Mouse (Mus musculus): ENCODE data around the gene Sorcs3.
A peak's percentile ranks its signal among the peaks of the same experiment; 100 is the strongest.

The Sorcs3 gene

DNA sequence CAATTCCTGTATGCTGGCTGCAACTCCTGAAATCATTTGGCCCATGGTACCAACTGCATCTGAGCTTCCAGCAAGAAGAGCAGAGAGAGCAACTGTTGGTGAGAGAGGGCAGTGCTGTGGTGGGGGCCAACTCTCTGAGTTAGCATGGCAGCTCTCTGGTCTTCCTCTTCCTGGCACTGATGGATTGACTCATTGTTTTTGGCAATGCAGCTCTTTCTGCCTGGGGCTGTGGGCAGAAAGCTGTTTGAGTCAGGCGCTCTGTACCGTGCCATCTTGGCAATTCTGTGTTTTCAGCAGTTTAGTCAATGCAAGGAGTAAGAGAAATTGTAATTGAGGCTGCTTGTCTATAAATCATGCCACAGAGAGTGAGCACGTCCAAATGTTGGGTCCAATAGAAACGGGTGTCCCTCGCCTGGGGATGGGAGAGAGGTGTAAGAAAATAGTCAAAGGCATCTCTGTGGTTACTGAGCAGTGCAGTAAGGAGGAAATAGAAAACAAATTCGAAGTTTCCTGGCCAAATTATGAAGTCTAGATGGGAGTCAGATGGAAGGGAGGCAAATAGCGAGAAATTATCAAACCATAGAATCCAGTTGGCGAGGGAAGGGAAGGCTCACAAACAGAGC is 379.2 kb downstream of the Sorcs3 start:
- 0 out of 2 replicates have a peak, but pooled peaks cover 4% of the 10 kb centered on the region for H3K9me3 ChIP-seq (ENCODE audit: low read length)
- no peak overlapping the region for H3K4me3 ChIP-seq (replicated peaks; ENCODE audit: low read length)
- no peaks in the 10 kb centered on the region for H3K27me3 ChIP-seq (ENCODE audit: insufficient read depth, low read length)
- no peaks in the 10 kb centered on the region for H3K4me1 ChIP-seq (replicated peaks; ENCODE audit: low read depth, low read length)
- no peaks in the 10 kb centered on the region for H3K36me3 ChIP-seq (ENCODE audit: insufficient read depth, low read length)
- TF ChIP-seq CTCF (conservative IDR thresholded peaks at IDR 0.05; ENCODE audit: low read length) (no peak), POU5F1 (IDR thresholded peaks at IDR 0.05; ENCODE audit: borderline replicate concordance, low read length) (no peak), NANOG (IDR thresholded peaks at IDR 0.05; ENCODE audit: borderline replicate concordance, low read length) (no peak)

DNA sequence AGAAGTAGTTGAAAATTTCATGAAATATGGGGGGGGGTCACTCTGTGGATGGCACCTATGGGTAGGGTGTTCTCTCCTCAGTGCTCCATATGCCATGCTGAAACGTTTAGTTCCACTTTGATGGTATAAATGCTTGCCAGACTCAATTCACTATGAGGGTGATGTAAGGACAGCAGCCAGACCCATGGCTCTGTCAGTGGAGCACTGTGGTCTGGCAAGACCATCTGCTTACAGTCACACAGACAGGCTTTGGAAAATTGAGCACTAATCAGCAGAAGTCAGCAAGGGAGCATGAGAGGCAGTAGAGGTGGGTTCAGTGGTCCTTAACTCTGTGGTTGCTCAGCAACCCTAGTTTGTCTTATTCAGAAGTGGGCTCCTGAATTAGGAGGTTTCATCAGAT is 411.1 kb downstream of the Sorcs3 start:
- Histone ChIP-seq H3K4me1 (replicated peaks; ENCODE audit: low read depth, low read length) (no peaks in the 10 kb centered on the region), H3K27me3 (ENCODE audit: insufficient read depth, low read length) (no peaks in the 10 kb centered on the region), H3K4me3 (replicated peaks; ENCODE audit: low read length) (no peak overlapping the region), H3K36me3 (ENCODE audit: insufficient read depth, low read length) (no peaks in the 10 kb centered on the region), H3K9me3 (ENCODE audit: low read length) (no peaks in the 10 kb centered on the region)
- TF ChIP-seq NANOG (IDR thresholded peaks at IDR 0.05; ENCODE audit: borderline replicate concordance, low read length) (no peak), CTCF (conservative IDR thresholded peaks at IDR 0.05; ENCODE audit: low read length) (no peak), POU5F1 (IDR thresholded peaks at IDR 0.05; ENCODE audit: borderline replicate concordance, low read length) (no peak)

DNA sequence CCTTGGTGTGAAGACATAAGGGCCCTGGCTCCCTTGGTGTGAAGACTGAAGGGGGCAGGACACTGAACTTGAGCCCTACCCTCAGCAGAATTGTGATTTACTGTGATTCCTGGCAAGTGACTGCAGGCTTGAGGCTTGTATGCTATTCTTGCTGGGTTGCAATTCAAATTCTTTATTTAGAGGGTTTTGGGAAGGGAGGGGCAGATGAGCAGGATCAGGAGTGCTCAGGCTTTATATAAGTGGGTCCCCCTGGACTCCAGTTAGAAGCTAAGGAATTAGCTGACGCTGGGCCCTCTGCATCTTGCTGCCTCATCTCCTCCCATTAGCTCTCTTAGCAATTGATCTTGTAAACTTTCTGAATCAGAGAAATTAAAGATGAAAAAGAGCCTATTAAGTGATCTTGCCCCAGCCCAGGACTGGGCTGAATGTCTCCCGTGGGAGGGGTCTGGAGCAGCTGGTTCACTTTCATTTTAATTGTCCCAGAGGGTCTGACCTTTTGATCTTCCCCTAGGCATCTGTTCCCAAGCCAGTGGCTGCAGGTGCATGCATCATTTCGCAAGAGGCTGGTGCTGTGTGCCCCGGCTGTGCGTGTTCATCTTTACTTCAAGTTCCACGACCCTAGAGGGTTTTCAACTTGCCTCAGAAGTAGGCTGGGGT is 425.0 kb downstream of the Sorcs3 start:
- no peak for TF ChIP-seq POU5F1 (IDR thresholded peaks at IDR 0.05; ENCODE audit: borderline replicate concordance, low read length)
- no peak for TF ChIP-seq NANOG (IDR thresholded peaks at IDR 0.05; ENCODE audit: borderline replicate concordance, low read length)
- no peak for TF ChIP-seq CTCF (conservative IDR thresholded peaks at IDR 0.05; ENCODE audit: low read length)
- Histone ChIP-seq H3K4me3 (replicated peaks; ENCODE audit: low read length) (no peak overlapping the region), H3K4me1 (replicated peaks; ENCODE audit: low read depth, low read length) (peaks cover 9% of the 10 kb centered on the region; the same call in 1 of the 2 replicates), H3K9me3 (ENCODE audit: low read length) (peaks cover 12% of the 10 kb centered on the region), H3K27me3 (ENCODE audit: insufficient read depth, low read length) (no peaks in the 10 kb centered on the region), H3K36me3 (ENCODE audit: insufficient read depth, low read length) (no peaks in the 10 kb centered on the region)

- Histone ChIP-seq H3K4me1 (replicated peaks; ENCODE audit: low read depth, low read length) (no peaks in the 10 kb centered on the region), H3K9me3 (ENCODE audit: low read length) (no peaks in the 10 kb centered on the region), H3K27me3 (ENCODE audit: insufficient read depth, low read length) (no peaks in the 10 kb centered on the region), H3K4me3 (replicated peaks; ENCODE audit: low read length) (no peak overlapping the region), H3K36me3 (ENCODE audit: insufficient read depth, low read length) (no peaks in the 10 kb centered on the region)
- no peak for TF ChIP-seq NANOG (IDR thresholded peaks at IDR 0.05; ENCODE audit: borderline replicate concordance, low read length)
- TF ChIP-seq POU5F1 (IDR thresholded peaks at IDR 0.05; ENCODE audit: borderline replicate concordance, low read length) = no peak
- no peak for TF ChIP-seq CTCF (conservative IDR thresholded peaks at IDR 0.05; ENCODE audit: low read length)
Observed at GRCm38 (mm10) chr19:48642566-48642965, 436.7 kb downstream of the Sorcs3 start.

GRCm38 (mm10) chr19:48649941-48650340 is 444.1 kb downstream of the Sorcs3 start:
- no peak overlapping the region for H3K4me3 ChIP-seq (replicated peaks; ENCODE audit: low read length)
- no peaks in the 10 kb centered on the region for H3K27me3 ChIP-seq (ENCODE audit: insufficient read depth, low read length)
- peak; percentile 43; the same call in 1 of the 2 replicates for TF ChIP-seq NANOG (IDR thresholded peaks at IDR 0.05; ENCODE audit: borderline replicate concordance, low read length)
- no peak for TF ChIP-seq POU5F1 (IDR thresholded peaks at IDR 0.05; ENCODE audit: borderline replicate concordance, low read length)
- TF ChIP-seq CTCF (conservative IDR thresholded peaks at IDR 0.05; ENCODE audit: low read length) = no peak
- peaks cover 34% of the 10 kb centered on the region for H3K4me1 ChIP-seq (replicated peaks; ENCODE audit: low read depth, low read length)
- no peaks in the 10 kb centered on the region for H3K9me3 ChIP-seq (ENCODE audit: low read length)
- H3K36me3 ChIP-seq (ENCODE audit: insufficient read depth, low read length) = no peaks in the 10 kb centered on the region

DNA sequence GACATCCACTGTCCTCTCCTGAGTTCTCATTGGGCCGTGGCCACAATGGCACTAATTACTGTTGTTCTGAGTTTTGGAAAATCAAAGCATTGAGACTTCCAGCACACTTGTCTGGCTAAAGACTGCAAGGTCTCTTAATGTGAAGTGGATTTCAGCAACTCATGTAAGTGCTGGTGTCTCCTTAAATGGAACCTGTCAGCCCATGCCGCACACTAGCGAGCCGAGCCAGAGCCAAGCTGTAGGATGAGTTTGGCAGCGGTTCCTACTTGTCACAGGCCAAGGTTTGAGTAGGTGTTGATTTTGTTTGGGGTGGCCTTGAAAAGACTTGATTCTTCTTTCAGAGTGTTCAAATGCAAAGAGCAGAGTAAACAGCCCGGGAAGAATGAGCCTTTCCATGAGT is 445.8 kb downstream of the Sorcs3 start:
- Histone ChIP-seq H3K9me3 (ENCODE audit: low read length) (no peaks in the 10 kb centered on the region), H3K4me1 (replicated peaks; ENCODE audit: low read depth, low read length) (peaks cover 34% of the 10 kb centered on the region), H3K36me3 (ENCODE audit: insufficient read depth, low read length) (no peaks in the 10 kb centered on the region), H3K4me3 (replicated peaks; ENCODE audit: low read length) (no peak overlapping the region), H3K27me3 (ENCODE audit: insufficient read depth, low read length) (no peaks in the 10 kb centered on the region)
- no peak for TF ChIP-seq NANOG (IDR thresholded peaks at IDR 0.05; ENCODE audit: borderline replicate concordance, low read length)
- no peak for TF ChIP-seq POU5F1 (IDR thresholded peaks at IDR 0.05; ENCODE audit: borderline replicate concordance, low read length)
- TF ChIP-seq CTCF (conservative IDR thresholded peaks at IDR 0.05; ENCODE audit: low read length) = no peak

DNA sequence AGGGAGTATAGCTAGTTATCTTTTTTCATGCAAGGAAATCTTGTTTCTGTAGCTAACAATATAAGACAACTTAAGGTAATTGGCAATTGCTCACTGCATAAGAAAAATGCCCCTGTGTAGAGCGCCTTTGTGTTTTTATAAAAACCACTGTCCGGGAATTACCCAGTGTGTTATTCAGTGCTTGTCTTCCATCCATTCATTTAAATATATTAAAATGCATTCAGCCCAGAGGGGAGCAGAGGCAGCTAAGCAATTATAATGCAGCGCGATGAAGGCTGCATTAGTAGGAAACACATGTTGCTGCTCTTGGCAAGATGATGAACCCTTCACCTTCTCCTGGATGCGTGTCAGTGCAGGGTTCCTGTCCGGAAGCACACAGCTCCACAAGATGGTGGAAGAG is 454.4 kb downstream of the Sorcs3 start:
- no peaks in the 10 kb centered on the region for H3K27me3 ChIP-seq (ENCODE audit: insufficient read depth, low read length)
- no peaks in the 10 kb centered on the region for H3K9me3 ChIP-seq (ENCODE audit: low read length)
- H3K36me3 ChIP-seq (ENCODE audit: insufficient read depth, low read length) = no peaks in the 10 kb centered on the region
- H3K4me1 ChIP-seq (replicated peaks; ENCODE audit: low read depth, low read length) = no peaks in the 10 kb centered on the region
- H3K4me3 ChIP-seq (replicated peaks; ENCODE audit: low read length) = no peak overlapping the region
- TF ChIP-seq POU5F1 (IDR thresholded peaks at IDR 0.05; ENCODE audit: borderline replicate concordance, low read length) (no peak), NANOG (IDR thresholded peaks at IDR 0.05; ENCODE audit: borderline replicate concordance, low read length) (no peak), CTCF (conservative IDR thresholded peaks at IDR 0.05; ENCODE audit: low read length) (no peak)

GRCm38 (mm10) chr19:48679896-48680295 is 474.1 kb downstream of the Sorcs3 start:
- H3K36me3 ChIP-seq (ENCODE audit: insufficient read depth, low read length) = no peaks in the 10 kb centered on the region
- H3K9me3 ChIP-seq (ENCODE audit: low read length) = no peaks in the 10 kb centered on the region
- H3K4me1 ChIP-seq (replicated peaks; ENCODE audit: low read depth, low read length) = no peaks in the 10 kb centered on the region
- no peaks in the 10 kb centered on the region for H3K27me3 ChIP-seq (ENCODE audit: insufficient read depth, low read length)
- H3K4me3 ChIP-seq (replicated peaks; ENCODE audit: low read length) = no peak overlapping the region
- TF ChIP-seq POU5F1 (IDR thresholded peaks at IDR 0.05; ENCODE audit: borderline replicate concordance, low read length) (no peak), NANOG (IDR thresholded peaks at IDR 0.05; ENCODE audit: borderline replicate concordance, low read length) (no peak), CTCF (conservative IDR thresholded peaks at IDR 0.05; ENCODE audit: low read length) (no peak)
